ENCODE assay signal across 8 mouse cellular contexts in genomic region chr4:133969114-133969770, GRCm38 (mm10). TPM values are rescaled to one million over a fixed set of nuclear protein-coding genes. Genes with fewer than 3 reads are reported as not detected.
DNase-seq lines count a peak whose midpoint lies in the region; ATAC-seq lines count a peak whose summit lies in the region.

No protein-coding gene starts in this region.

- H3K4me3 ChIP-seq in heart, embryonic 15.5 days: peak overlapping the region; percentile 79; the same call in 1 of the 2 replicates
- peak overlapping the region; percentile 85 for H3K4me3 ChIP-seq in hindbrain, embryonic 10.5 days
- peak overlapping the region; percentile 70; the same call in 1 of the 2 replicates for H3K4me3 ChIP-seq in midbrain, embryonic 13.5 days (replicated peaks)

- DNase-seq in heart, postnatal 36 days: no peak
- DNase-seq in c-Kit-positive CD71-positive TER-119-negative erythroid progenitor cells, embryonic 14.5 days (ENCODE audit: low read depth): peak; percentile 16
- no peak for DNase-seq in hindbrain, embryonic 10.5 days (ENCODE audit: low spot score)
- DNase-seq in spleen, adult 12 weeks (ENCODE audit: low spot score): no peak
- no peak for DNase-seq in right cerebral cortex, postnatal 4 days
- no peak for DNase-seq in right cerebral cortex, postnatal 36 days (ENCODE audit: low spot score in 2 of 2)

- WGBS in heart, embryonic 15.5 days: 48% methylated on average over 8 of the region's 8 CpGs
- WGBS in hindbrain, embryonic 10.5 days: 65% methylated on average over 8 of the region's 8 CpGs
- WGBS in midbrain, embryonic 13.5 days: 46% methylated on average over 8 of the region's 8 CpGs

- peaks cover 29% of the 10 kb centered on the region for H3K4me1 ChIP-seq in heart, embryonic 15.5 days (replicated peaks)
- H3K4me1 ChIP-seq in hindbrain, embryonic 10.5 days (replicated peaks): peaks cover 57% of the 10 kb centered on the region
- peaks cover 51% of the 10 kb centered on the region for H3K4me1 ChIP-seq in midbrain, embryonic 13.5 days (replicated peaks)

- H3K36me3 ChIP-seq in heart, embryonic 15.5 days: peaks cover 22% of the 10 kb centered on the region
- H3K36me3 ChIP-seq in hindbrain, embryonic 10.5 days: peaks cover 59% of the 10 kb centered on the region
- peaks cover 25% of the 10 kb centered on the region for H3K36me3 ChIP-seq in midbrain, embryonic 13.5 days

- no peaks in the 10 kb centered on the region for H3K9me3 ChIP-seq in heart, embryonic 15.5 days (replicated peaks)
- no peaks in the 10 kb centered on the region for H3K9me3 ChIP-seq in hindbrain, embryonic 10.5 days
- H3K9me3 ChIP-seq in midbrain, embryonic 13.5 days: no peaks in the 10 kb centered on the region

- intact Hi-C loops in heart, postnatal 36 days (cut with DNase I): loop anchor here (2.0 kb wide), 1 partner anchor 32 kb away; the partner anchor contains the start of gene Dhdds

- no peaks in the 10 kb centered on the region for H3K27me3 ChIP-seq in heart, embryonic 15.5 days
- H3K27me3 ChIP-seq in hindbrain, embryonic 10.5 days (ENCODE audit: insufficient read depth, poor library complexity, severe bottlenecking): no peaks in the 10 kb centered on the region
- H3K27me3 ChIP-seq in midbrain, embryonic 13.5 days: no peaks in the 10 kb centered on the region

- H3K4me2 ChIP-seq in heart, embryonic 15.5 days: peak overlapping the region; percentile 88; the same call in 1 of the 2 replicates
- H3K4me2 ChIP-seq in midbrain, embryonic 13.5 days (replicated peaks): peak overlapping the region; percentile 95

- ATAC-seq in heart, embryonic 15.5 days (replicated peaks; ENCODE audit: insufficient number of reproducible peaks, insufficient read depth, low FRiP score, low read depth): no peak
- no peak for ATAC-seq in midbrain, embryonic 13.5 days

- no peak overlapping the region for H3K27ac ChIP-seq in heart, embryonic 15.5 days
- H3K27ac ChIP-seq in hindbrain, embryonic 10.5 days: peak overlapping the region; percentile 100
- H3K27ac ChIP-seq in midbrain, embryonic 13.5 days: peak overlapping the region; percentile 99

- no peak overlapping the region for H3K9ac ChIP-seq in heart, embryonic 15.5 days
- H3K9ac ChIP-seq in midbrain, embryonic 13.5 days (replicated peaks): peak overlapping the region; percentile 91

RNA-seq across cellular contexts. Expression of gene Hmgn2, which starts 0.8 kb away (rescaled TPM):
- 1,322 and 1,413 TPM in 2 replicates for polyA plus RNA-seq in heart, embryonic 15.5 days (2015; fragmentation: Nextera tagmentation; extraction: Ambion mirVana)
- total RNA-seq in heart, postnatal 36 days (2021): 100 to 1,000 TPM; 106 to 128 TPM
- 3,014 and 3,091 TPM in 2 replicates for polyA plus RNA-seq in hindbrain, embryonic 10.5 days (2016; fragmentation: Nextera tagmentation; extraction: Ambion mirVana)
- polyA plus RNA-seq in midbrain, embryonic 13.5 days (2015; fragmentation: Nextera tagmentation; extraction: Ambion mirVana): 1,712 and 1,823 TPM in 2 replicates

RNA-seq across cellular contexts. Expression of gene Dhdds, which starts 31.5 kb away (rescaled TPM):
- 31.4 and 35.4 TPM in 2 replicates for polyA plus RNA-seq in heart, embryonic 15.5 days (2015; fragmentation: Nextera tagmentation; extraction: Ambion mirVana)
- 10 to 100 TPM; 29.9 to 32.4 TPM for total RNA-seq in heart, postnatal 36 days (2021)
- 39.5 and 42.3 TPM in 2 replicates for polyA plus RNA-seq in hindbrain, embryonic 10.5 days (2016; fragmentation: Nextera tagmentation; extraction: Ambion mirVana)
- 42.0 and 44.7 TPM in 2 replicates for polyA plus RNA-seq in midbrain, embryonic 13.5 days (2015; fragmentation: Nextera tagmentation; extraction: Ambion mirVana)

RNA-seq across cellular contexts. Expression of gene Lin28a, which starts 49.4 kb away (rescaled TPM):
- polyA plus RNA-seq in heart, embryonic 15.5 days (2015; fragmentation: Nextera tagmentation; extraction: Ambion mirVana): 0.14 and 0.19 TPM in 2 replicates
- not detected for total RNA-seq in heart, postnatal 36 days (2021)
- polyA plus RNA-seq in hindbrain, embryonic 10.5 days (2016; fragmentation: Nextera tagmentation; extraction: Ambion mirVana): 13.4 and 27.5 TPM in 2 replicates
- polyA plus RNA-seq in midbrain, embryonic 13.5 days (2015; fragmentation: Nextera tagmentation; extraction: Ambion mirVana): 0.59 TPM in 2 replicates
